ENCODE assay signal across 9 mouse cellular contexts in genomic region chr9:87973531-87973930, GRCm38 (mm10).
DNase-seq lines count a peak whose midpoint lies in the region; ATAC-seq and TF ChIP-seq lines count a peak whose summit lies in the region.
"Had no signal": no experiment of that assay in that cellular context is flagged by ENCODE, and none has a peak within 500 bp of the region (broad histone marks: within the 10 kb centered on the region; RNA-seq: fewer than 3 reads in every experiment).

No protein-coding gene starts in this region.

- TF ChIP-seq CTCF in thymus, adult 2 months (IDR thresholded peaks at IDR 0.05; ENCODE audit: borderline replicate concordance, control insufficient read depth, extremely low read depth, insufficient read depth, low read length, poor library complexity): no peak

- ATAC-seq in hindbrain, embryonic 14.5 days (ENCODE audit: low FRiP score): no peak
- ATAC-seq in embryonic facial prominence, embryonic 14.5 days (ENCODE audit: low read depth): no peak

- H3K4me3 ChIP-seq in hindbrain, embryonic 10.5 days: no peak overlapping the region
- H3K4me3 ChIP-seq in hindbrain, embryonic 14.5 days (replicated peaks; ENCODE audit: low read length): no peak overlapping the region
- no peak overlapping the region for H3K4me3 ChIP-seq in thymus, adult 2 months (ENCODE audit: control insufficient read depth, insufficient read depth, low read length)
- no peak overlapping the region for H3K4me3 ChIP-seq in embryonic facial prominence, embryonic 14.5 days (ENCODE audit: low read depth, low read length)
- H3K4me3 ChIP-seq: liver, embryonic 13.5 days had no signal

- H3K4me1 ChIP-seq in hindbrain, embryonic 10.5 days (replicated peaks): no peaks in the 10 kb centered on the region
- H3K4me1 ChIP-seq in hindbrain, embryonic 14.5 days (replicated peaks; ENCODE audit: control insufficient read depth, insufficient read depth, low read length): no peaks in the 10 kb centered on the region
- no peaks in the 10 kb centered on the region for H3K4me1 ChIP-seq in thymus, adult 2 months (replicated peaks; ENCODE audit: control insufficient read depth, insufficient read depth, low read length)
- H3K4me1 ChIP-seq in embryonic facial prominence, embryonic 14.5 days (ENCODE audit: control insufficient read depth, insufficient read depth, low read length): no peaks in the 10 kb centered on the region
- H3K4me1 ChIP-seq: liver, embryonic 13.5 days had no signal

- H3K9ac ChIP-seq in hindbrain, embryonic 14.5 days: no peak overlapping the region
- no peak overlapping the region for H3K9ac ChIP-seq in embryonic facial prominence, embryonic 14.5 days (ENCODE audit: low read depth, low read length)
- H3K9ac ChIP-seq: liver, embryonic 13.5 days had no signal

- H3K9me3 ChIP-seq in hindbrain, embryonic 10.5 days: no peaks in the 10 kb centered on the region
- no peaks in the 10 kb centered on the region for H3K9me3 ChIP-seq in hindbrain, embryonic 14.5 days (ENCODE audit: control insufficient read depth, low read length)
- no peaks in the 10 kb centered on the region for H3K9me3 ChIP-seq in embryonic facial prominence, embryonic 14.5 days (ENCODE audit: control insufficient read depth, low read length)
- H3K9me3 ChIP-seq: liver, embryonic 13.5 days had no signal

- DNase-seq in hindbrain, embryonic 10.5 days (ENCODE audit: low spot score): peak; percentile 36
- no peak for DNase-seq in hindbrain, embryonic 14.5 days (ENCODE audit: low spot score)
- DNase-seq in thymus, adult 2 months: peak; percentile 1
- no peak for DNase-seq in thymus, postnatal 14 days
- peak; percentile 4 for DNase-seq in embryonic facial prominence, embryonic 14.5 days (ENCODE audit: low spot score)
- peak; percentile 44 for DNase-seq in testis, postnatal 14 days (ENCODE audit: low spot score)
- DNase-seq in spleen, adult 18-20 months: no peak
- no peak for DNase-seq in thymus, adult 18-20 months
- DNase-seq: liver, embryonic 13.5 days had no signal

- no peaks in the 10 kb centered on the region for H3K36me3 ChIP-seq in hindbrain, embryonic 10.5 days
- H3K36me3 ChIP-seq in hindbrain, embryonic 14.5 days (replicated peaks; ENCODE audit: control insufficient read depth, insufficient read depth): no peaks in the 10 kb centered on the region
- no peaks in the 10 kb centered on the region for H3K36me3 ChIP-seq in thymus, adult 2 months (ENCODE audit: control insufficient read depth, insufficient read depth, low read length)
- H3K36me3 ChIP-seq in embryonic facial prominence, embryonic 14.5 days (ENCODE audit: control insufficient read depth, insufficient read depth, low read length): no peaks in the 10 kb centered on the region
- H3K36me3 ChIP-seq: liver, embryonic 13.5 days had no signal

- no peaks in the 10 kb centered on the region for H3K27me3 ChIP-seq in hindbrain, embryonic 10.5 days (ENCODE audit: insufficient read depth, poor library complexity, severe bottlenecking)
- no peaks in the 10 kb centered on the region for H3K27me3 ChIP-seq in hindbrain, embryonic 14.5 days (ENCODE audit: control insufficient read depth, insufficient read depth, low read length)
- H3K27me3 ChIP-seq in thymus, adult 2 months (ENCODE audit: control insufficient read depth, insufficient read depth, low read length): no peaks in the 10 kb centered on the region
- no peaks in the 10 kb centered on the region for H3K27me3 ChIP-seq in embryonic facial prominence, embryonic 14.5 days (replicated peaks; ENCODE audit: control insufficient read depth, insufficient read depth, low read length)
- H3K27me3 ChIP-seq: liver, embryonic 13.5 days had no signal

- no peak for TF ChIP-seq POLR2A in thymus, adult 2 months (IDR thresholded peaks at IDR 0.05; ENCODE audit: control insufficient read depth, extremely low read depth, insufficient read depth, low read length, poor library complexity)

- no peak overlapping the region for H3K27ac ChIP-seq in hindbrain, embryonic 10.5 days
- H3K27ac ChIP-seq in hindbrain, embryonic 14.5 days: no peak overlapping the region
- H3K27ac ChIP-seq in thymus, adult 2 months (ENCODE audit: control insufficient read depth, insufficient read depth, low read length): no peak overlapping the region
- no peak overlapping the region for H3K27ac ChIP-seq in embryonic facial prominence, embryonic 14.5 days (replicated peaks; ENCODE audit: low read depth, low read length)
- H3K27ac ChIP-seq: liver, embryonic 13.5 days had no signal

- 36% methylated on average over 6 of the region's 6 CpGs for WGBS in hindbrain, embryonic 10.5 days
- 41% methylated on average over 6 of the region's 6 CpGs for WGBS in hindbrain, embryonic 14.5 days
- WGBS in thymus, adult 2 months: 47% methylated on average over 6 of the region's 6 CpGs
- 56% methylated on average over 6 of the region's 6 CpGs for WGBS in embryonic facial prominence, embryonic 14.5 days

- H3K4me2 ChIP-seq in hindbrain, embryonic 14.5 days (replicated peaks): no peak overlapping the region
- H3K4me2 ChIP-seq in embryonic facial prominence, embryonic 14.5 days (ENCODE audit: low read depth, low read length): no peak overlapping the region
- H3K4me2 ChIP-seq: liver, embryonic 13.5 days had no signal

Comparison
In these comparisons a context has a peak if more than half of its experiments do, and no peak if none do; other contexts are left out.
1. DNase-seq: peak in hindbrain, embryonic 10.5 days (single experiment), thymus, adult 2 months (single experiment), embryonic facial prominence, embryonic 14.5 days (single experiment) and testis, postnatal 14 days (single experiment); none in hindbrain, embryonic 14.5 days (single experiment), thymus, postnatal 14 days (single experiment), spleen, adult 18-20 months (0 of 2) and thymus, adult 18-20 months (0 of 2).